Mouse (Mus musculus) spleen, adult 18-20 months (tissue): Measurements from ENCODE around the gene Adnp.
"Not testable (repeated sequence)": the region's sequence is repeated elsewhere in the genome, so short reads cannot be mapped to it uniquely, and the experiment has no call there.

ENCODE experiments used
- DNase-seq, 2 experiments: peaks; one replicate each; pipeline ENCODE4 v3.0.0; 2022; ENCODE audit warnings: mixed read lengths in 2 of 2

Gene Adnp

DNA sequence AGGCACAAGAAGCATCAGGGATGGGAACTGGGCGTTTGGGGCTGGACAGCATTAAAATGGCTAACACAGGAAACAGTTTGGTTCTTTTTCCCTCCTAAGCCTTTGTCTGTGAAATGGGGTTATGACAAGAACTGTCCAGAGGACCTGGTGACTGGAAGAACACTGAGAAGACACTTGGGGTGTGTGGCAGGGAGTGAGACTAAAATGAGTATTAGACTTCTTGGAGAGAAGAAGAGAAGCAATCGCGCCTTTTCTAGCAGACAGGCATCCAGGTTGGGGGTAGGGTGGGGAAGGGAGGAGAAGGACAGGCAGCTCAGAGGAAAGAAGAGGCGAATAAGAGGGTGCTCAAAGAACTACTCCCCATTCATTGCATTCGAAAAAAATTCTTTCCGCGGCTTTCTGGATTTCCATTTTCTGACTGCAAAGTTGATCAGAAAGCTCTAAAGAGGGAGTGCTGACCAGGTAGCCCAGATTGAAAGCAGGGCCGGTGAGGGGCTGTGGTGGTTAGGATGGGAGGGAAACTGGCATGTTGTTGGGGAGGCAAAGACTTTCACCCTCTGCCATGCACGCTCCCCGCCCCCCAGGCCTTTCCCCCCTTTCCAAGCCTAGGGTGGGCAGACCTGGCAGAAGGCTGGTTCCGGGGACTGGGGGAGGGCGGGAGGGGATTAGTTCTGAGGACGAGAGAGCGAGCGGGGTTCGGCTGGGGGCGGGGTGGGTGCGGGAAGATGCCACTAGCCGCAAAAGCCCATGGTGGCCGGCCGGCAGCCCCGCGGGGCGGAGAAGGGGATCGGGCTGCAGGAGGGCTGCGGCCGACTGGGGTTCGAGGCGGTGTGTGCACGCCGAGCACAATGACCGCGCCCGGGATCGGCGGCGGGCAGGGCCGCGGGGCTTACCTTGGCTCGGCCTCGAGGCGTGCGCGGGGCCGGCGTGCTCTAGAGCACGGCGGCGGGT, 956 bp downstream of the Adnp start:
- peak; percentile 13 to 44 for DNase-seq

DNA sequence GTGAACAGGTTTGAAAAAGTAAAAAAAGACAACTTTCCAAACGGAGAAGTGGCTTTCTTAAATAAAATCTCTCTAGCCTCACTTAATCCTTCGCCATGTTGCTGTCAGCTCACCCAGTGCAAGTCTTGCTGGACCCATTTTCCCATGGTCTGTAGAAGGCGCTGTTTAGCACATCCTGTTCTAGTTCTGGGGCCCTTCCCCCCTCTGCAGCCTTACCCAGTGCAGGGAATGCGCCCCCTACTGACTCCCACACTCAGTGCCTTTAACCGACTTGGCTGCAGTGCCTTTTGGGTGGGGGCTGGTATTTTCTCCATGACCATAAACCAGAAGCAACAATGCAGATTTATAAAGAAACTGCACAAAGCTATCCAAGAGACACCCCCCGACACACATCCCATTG, 1.6 kb downstream of the Adnp start:
- peak; percentile 74 to 85 for DNase-seq

DNA sequence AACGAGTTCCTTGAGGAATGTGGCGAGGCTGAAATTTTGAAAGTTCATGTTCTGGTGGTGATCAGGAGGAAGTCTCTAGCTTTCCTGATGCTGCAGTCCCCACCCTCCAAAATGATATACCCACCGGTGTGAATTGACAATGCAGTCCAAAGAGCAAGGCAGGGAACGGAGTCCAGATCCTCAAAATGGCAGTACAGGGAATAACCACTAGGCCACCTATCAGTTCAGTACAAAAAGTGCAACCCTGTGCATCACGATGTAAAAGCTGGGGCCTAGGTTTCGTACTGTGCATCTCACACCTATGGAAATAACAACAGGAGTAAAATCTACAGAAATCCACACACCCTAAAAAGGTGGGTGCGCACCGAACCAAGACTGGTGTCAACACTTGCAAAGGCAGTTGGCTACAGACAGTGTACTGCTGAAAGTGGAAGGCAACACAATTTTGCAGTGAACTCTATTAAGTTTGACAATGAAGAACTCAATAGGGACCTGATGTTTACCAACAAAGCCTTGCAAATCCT, 2.4 kb downstream of the Adnp start:
- DNase-seq: no peak

DNA sequence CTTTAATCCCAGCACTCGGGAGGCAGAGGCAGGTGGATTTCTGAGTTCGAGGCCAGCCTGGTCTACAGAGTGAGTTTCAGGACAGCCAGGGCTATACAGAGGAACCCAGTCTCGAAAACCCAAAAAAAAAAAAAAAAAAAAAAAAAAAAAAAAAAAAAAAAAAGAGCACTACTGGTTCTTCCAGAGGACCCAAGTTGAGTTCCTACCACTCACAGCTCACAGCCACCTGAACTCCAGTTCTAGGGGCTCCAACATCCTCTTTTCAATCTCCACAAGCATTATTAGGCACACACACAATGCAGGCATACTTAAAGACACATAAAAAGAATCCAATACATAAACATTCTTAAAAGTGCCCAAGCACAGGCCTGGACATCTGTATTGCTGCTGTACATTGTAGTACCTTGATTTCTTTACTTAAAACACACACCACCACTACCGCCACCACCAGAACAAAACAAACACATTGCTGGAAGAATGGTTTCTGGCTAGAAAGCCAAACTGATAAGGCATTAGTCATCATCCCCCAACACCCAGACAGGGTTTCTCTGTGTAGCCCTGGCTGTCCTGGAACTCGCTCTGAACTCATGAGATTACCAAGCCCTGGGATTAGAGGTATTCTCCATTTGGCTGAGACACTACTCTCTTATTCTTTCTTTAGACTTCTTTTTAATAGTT, 6.8 kb downstream of the Adnp start:
- no peak for DNase-seq

DNA sequence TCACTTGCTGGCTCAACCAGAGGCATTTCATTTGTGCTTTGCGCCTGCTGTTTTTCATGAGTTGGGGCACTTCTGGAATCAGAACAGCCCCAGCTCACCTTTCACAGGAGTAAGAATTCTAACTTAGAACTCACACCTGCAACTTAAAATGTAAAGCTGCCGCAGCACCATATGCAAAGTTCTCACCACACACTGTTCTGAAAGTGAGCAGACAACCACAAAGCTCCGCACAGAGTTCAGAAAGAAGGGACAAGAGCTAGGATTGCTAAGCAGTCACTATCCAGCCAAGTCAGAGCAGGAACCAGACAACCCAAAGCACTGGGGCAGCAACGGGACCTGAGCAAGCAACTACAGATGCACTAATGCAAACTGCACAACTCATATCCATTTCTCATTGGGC, 7.4 kb downstream of the Adnp start:
- DNase-seq: no peak

DNA sequence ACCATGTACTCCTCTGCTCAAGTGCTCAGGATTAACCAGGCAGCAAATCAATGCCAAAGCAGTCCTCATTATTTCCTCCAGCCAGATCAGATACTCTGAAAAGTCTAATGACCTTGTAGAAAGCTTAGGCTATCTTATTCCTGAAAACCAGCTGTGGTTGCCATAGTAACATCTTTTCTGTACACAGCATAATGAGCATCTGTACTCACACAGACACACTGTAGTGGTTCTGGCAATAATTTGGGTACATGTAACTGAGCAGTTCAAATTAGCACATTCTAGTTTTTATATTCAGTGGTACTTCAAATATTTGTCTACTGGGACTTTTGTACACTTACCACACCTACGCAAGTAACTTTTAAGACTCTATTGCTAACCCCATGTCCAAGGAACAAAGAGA, 8.5 kb downstream of the Adnp start:
- DNase-seq: no peak

DNA sequence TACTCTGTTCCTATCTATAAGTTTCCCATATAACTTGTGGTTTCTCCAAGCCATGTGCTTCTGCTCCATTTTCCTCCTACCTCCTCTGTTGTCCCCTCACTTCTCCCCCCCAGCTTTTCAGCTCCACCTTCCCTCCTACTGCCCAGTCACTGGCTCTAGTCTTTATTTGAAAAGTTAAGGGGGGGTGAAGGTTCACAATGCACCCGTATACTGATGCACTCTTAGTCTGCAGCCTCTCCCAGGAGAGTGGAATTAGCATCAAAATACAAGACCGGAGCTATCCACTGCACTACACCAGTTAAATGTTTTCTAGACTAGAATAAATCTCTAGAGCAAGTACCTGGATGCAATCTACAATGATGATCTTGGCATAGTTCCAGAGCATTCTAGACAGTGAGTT, 11.2 kb downstream of the Adnp start:
- no peak for DNase-seq

DNA sequence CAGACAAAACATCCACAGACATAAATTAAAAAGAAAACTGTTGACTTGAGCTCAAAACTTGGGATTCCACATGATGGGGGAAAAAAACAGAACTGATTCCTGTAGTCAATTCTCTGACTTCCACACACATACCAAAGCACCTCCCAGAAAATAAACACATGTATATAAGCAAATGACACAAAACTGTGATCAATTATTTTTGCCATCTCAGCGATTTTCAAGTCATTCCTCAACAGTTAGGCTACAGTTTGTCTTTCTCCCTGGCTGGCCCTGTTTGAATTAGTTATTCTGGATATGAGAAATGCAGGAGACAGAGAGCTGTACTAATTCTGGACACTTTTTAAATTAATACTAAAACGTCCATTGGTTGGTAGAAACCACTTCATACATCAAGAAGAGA, 13.2 kb downstream of the Adnp start:
- DNase-seq: no peak

DNA sequence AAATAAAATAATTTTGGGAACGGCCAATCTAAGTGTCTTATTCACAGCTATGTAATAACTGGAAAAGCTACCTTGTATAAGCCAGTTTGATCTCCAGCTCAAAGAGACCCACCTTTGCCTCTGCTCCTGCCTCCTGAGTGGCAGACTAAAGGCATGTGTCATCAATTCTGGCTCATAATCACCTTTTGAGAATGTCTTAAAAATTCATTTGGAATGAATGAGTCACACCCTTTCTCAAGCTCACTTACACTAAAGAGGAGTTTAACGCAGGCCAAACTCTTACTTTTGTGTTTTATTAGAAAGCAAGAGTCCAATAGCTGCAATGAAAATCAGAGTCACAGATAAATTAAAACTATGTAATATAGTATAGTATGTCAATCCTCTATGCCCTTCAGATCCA, 15.1 kb downstream of the Adnp start:
- no peak for DNase-seq

DNA sequence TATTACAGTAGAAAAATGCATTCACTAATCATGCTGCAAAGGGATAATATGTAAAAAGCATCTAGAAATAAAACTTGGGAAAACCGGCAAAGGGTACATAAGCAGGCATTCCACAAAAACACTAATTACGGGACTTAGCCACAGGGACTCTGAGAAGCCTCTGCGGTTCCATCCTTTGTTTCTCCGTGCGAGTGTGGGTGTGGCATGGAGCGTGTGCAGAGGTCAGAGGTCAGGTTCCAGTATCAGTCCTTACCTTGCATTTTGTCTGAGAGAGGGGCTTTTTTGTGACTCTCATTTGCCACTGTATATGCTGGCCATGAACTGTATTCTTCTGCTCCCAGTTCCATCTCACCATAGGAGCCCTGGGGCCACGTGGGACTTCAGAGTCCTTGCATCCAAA, 31.0 kb downstream of the Adnp start:
- DNase-seq: no peak

DNA sequence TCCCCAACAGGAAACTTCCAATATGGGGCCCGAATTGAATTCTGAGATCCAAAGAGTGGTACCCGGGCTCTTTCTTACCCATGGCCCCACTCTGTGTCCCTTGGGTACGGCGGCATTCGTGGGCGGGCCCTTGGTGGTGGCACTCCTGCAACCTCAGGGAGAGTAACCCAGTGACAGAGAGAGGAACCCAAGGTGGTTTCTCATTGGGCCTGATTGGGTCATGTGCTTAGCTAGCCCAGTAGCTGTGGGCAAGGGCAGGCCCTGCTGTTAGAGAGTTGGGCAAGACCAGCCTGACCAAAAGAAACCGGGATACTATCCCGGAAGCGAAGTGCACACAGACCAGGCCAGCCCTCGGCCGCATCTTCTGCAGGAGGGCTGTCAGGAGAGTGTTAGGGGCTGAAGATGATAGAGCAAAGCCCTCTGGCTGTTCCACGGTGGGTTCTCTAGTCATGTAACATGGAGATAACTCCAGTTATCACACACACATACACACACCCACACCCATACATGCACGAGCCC, 36.7 kb downstream of the Adnp start:
- peak; percentile 52 to 63 for DNase-seq

DNA sequence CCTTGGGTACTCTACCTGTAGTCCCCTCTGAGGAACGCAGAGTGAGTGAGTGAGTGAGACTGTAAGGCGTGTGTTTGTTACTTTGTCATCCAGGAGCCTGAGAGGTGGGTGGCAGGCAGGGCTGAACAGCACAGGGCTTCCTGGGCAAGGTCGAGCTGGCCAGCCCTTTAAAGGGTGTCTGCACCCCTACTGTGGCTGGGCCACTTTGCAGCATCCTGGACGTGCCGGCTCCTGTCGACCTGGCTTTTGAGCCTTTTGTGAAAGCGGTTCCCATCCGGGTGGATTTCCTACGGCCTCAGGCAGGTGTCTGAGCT, 37.2 kb downstream of the Adnp start:
- no peak for DNase-seq

DNA sequence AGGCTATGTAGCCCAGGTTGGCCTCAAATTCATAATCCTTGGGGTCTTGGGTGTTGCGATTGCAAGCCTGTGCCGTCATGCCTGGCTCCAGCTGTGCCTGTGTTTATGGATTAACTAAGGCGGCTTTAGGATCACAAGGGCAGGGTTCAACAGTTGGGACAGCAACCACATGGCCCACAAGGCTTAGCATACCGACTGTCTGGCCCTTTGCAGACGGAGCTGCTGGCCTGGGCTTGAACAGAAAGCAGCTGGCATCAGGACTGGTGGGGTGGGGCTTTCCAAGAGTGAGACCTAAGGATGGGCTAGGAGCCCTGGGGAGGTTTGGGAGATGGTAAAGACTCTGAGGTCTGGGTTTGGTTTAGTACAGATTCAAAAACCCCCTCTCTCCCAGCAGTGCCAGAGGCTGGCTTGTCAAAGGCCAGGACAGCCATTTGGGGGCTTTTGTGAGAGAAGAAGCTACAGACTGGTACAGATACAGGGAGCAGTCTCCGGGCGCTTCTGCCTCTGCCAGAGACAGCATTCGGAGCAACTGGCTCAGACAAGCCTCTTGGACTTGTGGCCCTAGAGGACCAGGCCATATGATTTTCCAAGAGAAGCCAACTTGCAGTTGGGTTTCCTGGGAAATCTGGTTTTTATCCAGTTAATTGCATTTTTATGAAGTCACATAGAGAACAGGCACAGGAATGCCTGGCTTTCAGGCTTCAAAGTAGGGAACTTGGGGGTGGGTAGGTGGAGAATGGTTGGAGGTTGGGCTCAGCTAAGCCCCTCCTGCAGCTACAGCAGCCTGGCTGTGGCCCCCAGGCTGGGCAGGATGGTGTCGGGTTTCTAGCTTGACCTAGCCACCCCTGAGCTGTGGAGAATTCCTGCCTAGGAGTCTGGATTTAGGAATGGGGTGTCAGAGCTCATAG, 37.8 kb downstream of the Adnp start:
- DNase-seq: no peak

DNA sequence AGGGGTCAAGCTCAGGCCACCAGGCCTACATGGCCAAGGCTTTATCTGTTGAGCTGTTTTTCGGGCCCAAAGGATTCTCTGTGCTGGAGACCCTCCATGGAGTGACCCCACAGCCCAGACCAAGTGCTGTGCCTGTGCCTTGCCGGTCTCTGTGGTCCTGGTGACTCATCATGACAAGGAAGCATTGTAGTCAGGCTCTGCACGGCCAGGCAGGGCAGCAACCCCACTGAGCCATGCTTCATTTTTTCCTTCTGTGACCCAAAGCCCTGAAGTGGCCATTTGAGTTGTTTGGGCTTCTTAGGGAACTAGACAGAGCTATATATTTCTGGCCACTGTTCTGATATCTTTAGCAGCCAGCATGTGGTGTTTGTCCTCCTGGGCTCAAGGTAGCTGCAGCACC, 39.1 kb downstream of the Adnp start:
- no peak for DNase-seq

DNA sequence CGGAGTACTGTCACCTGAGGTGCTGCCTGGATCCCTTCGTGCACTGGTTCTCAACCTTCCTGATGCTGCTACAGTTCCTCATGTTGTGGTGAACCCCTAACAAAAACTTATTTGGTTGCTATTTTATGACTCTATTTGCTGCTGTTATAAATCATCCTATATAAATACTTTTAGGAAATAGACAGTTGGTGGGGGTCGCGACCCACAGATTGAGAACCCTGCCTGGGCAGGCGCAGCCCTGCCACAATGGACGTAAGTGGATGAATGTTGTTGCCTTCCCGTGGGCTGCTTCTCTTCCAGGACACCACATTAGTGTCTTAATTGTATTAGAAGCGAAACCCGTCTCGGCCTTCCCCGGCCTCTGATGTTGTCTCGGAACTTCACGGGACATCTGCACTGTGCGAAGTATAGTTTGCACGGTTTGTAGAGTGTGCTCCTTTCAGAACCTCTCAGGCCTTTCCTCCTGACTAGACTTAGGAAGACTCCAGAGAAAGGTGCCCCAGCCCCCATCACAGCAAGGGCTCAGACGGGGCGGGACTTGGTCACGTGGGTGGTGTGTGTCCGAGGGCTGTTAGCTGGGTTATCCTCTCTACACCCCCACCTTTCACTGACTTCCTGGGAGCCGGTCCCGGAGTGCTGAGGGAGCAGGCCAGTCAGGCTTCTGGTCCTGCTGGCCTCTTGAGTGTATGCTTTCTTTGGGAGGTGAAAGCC, 40.0 kb downstream of the Adnp start:
- DNase-seq: no peak

DNA sequence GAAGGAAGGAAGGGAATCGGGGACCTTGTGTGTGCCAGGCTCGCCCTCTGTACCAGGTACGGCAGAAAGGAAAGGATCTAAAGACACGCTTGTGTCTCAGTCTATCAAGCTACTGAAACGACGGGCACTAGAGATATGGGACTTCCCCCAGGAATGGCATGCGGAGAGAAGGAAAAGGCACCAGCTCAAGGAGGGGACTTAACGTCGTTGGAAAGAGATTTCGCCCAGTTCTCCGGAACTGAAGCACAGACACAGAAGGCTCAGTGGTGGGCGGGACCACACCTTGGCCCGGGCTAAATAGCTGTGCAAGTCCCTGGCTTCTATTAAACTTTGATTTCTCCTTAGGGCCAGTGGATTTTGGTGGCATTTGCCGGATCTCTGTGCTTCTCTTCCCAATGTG, 44.9 kb downstream of the Adnp start:
- DNase-seq: no peak

DNA sequence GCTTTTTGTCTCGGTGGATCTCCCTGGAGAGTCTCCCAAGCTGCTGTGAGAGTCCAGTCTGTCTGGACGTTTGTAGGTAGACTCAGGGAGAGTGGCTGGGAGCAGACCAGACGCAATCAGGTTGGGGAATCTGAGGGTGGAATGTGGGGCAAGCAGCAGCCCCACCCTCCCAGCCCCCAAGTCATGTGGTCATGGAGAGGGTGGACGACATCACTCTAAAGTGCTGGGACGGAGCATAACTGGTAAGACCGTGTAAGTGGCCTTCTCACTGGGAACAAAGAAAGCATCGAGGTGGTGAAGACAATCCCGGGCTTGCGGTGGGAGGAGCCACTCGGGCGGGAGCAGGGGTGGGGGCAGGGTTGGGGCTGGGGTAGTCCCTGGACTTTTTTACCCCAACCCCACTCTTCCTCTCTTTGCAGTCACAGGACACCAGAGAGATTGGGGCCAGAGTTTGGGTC, 45.4 kb downstream of the Adnp start:
- no peak for DNase-seq

DNA sequence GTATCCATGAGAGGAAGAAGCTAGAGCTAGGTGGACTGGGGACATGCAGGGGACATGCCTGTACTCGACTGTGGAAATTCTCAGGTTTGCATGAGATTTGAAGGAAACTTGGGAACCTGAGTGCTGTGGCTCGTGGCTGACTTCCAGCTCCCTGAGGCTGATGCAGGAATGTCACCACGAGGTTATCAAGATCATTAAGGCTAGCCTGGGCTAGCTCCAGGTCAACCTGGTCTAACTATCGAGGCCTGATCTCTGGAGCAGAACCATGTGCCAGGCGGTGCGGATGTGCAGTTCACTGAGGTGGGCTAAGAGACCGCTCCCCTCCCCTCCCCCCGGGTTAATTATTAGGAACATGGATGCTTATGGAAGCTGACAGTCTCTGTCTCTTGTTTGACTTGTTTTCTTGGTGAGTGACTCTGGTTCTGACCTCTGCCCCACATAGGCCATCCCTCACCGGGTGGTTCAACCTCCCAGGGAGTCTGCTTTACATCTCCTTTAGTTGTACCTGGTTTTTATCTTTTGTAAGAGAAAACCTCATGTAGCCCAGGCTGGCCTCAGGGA, 46.5 kb downstream of the Adnp start:
- DNase-seq: no peak

DNA sequence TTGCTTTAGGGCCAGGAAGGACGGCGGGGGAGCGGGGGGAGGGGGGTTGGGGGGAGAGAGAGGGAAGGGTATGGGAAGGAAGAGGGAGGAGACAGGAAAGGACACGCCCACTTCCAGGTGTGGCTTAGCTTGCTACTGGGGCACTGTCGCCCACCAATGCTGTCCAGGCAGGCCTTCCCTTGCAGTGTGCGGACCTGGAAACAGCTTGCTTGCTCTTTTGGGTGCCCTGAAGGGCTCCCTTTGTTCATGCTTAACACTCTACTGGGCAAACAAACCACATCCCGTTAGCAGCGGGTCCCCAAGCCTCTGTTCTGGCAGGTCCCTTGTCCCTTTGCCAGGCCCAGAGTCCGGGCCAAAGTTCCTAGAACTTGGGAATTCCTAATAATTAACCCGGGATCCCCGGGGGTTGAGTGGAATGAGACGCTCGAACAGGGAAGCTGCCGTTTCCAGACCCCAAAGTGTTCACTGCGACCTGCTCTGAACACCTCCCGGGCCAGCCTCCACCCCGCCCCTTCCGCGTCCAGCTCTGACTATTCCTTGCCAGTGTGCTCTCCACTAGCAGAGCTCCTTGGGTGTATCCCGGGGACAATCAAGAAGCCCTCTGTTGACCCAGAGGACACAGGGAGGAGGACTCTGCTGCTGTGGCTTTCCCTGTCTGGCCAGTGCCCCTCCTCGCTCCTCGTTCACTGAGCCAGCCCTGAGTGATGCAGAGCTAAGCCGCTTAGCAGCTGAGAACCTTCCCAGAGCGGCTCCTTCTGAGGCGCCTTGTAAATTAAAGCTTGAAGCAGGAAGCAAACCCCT, 47.8 kb downstream of the Adnp start:
- DNase-seq: peak; percentile 45 to 62

DNA sequence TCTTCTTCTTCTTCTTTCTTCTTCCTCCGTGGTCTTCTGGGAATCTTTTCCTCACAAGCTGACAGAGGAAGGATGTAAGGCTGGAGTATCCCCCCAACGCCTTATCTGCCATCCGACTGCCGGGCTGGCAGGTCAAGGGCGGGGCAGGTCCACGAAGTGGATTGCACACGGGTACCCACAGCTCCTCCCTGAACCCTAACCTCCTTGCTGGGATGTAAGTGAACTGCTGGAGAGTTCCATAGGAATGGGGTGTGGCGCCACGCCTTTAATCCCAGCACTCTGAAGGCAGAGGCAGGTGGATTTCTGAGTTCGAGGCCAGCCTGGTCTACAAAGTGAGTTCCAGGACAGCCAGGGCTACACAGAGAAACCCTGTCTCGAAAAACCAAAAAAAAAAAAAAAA, 48.9 kb downstream of the Adnp start:
- not testable (repeated sequence) for DNase-seq

DNA sequence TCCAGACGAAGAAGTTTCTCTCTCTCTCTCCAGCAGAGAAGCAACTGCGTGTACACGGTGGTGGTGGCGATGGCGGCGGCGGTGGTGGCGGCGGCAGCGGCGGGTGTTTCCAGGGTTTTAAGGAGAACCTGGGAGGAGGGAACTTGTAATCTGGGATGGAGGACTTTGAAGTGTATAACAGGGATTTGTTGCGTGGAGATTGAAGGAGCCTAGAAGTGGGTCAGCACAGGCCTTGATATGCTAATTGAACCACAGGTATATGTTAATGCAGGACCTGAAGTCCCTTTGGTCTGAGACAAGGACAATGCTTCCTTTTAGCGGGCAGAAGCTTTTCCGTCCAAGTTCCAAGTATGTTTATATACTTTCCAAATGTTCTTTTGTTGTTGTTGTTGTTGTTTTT, 50.6 kb downstream of the Adnp start:
- DNase-seq: no peak
